Mouse (Mus musculus) 3T3-L1 (cell line): ENCODE measurements around the gene Snx32.

Source experiments
- DNase-seq: peaks from one replicate; pipeline ENCODE4 v3.0.0-alpha.2; 2015; ENCODE audit warnings: low read depth, low spot score

Snx32 gene

GRCm38 (mm10) chr19:5457746-5458442 is 52.4 kb downstream of the Snx32 start, which contains the start of gene Ccdc85b:
Gene Ccdc85b (minus strand): TSS chr19:5457894.
- DNase-seq, result no peak

DNA sequence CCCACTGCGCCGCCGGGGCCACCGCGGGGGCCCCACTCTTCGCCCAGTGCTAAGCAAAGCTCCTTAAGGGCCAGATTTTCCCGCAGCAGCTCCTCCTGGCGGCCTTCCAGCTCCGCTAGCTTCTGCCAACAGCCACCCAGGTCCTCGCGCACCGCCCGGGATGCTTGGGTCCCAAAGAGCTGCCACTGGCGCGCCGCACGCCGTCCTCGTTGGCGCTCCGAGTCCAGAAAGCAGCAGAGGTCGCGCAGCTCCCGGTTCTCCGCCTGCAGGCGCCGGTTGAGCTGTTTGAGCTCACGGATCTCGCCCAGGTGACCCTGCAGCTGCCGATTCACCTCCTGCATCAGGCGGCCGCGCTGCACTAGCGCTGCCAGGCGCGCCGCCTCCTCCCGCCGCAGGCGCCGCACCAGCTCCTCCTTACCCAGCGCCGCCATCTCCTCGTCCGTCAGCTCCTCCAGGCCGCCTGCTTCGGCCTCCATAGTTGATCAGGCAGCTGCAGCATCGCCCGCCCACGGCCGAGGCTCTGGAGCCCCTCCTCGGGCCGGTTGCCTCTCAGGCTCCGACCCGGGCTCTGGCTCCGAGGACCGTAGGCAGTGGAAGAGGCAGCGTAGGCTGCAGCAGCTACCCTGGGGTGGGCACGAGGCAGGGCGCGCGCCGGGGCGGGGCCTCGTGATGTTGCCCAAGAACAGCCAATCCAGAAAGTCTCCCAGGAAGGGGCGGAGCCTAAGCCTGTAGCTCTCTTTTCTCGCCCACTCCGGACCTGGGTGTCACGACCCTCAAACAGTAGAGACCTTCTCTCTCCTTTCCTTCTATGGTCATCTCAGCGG is 53.2 kb downstream of the Snx32 start:
- peak; percentile 97 for DNase-seq

DNA sequence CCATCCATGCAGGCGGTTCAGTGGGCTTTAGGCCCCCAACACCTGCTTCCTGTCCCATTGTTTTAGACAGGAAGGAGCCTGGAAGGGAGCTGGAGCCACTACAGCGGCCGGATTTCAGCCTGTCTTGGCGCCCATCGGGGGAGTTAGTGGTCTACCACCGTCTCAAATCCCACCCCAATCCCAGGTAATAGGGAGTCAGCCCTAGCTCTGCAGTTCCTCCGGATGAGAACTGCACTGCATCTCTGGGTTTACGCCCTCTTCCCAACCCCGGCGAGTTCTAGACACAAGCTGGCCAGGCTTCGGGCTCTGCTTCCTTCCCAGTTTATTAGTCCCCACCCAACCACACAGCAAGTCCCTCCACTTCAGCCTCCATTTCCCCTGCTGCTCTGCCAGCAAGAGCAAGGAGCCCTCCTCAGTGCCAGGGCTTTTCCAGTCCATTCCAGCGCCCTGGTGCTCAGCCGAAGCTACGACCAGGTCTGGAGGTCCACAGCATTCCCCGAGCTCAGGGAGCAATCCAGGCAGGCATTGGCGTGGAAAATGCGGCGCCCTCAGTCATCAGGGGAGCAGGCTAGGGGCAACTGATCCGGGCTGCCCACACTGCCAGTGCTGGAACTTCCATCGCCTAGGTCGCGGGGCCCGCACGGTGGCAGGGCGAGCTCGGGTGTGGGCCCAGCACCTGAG is 54.0 kb downstream of the Snx32 start:
- peak; percentile 56 for DNase-seq

DNA sequence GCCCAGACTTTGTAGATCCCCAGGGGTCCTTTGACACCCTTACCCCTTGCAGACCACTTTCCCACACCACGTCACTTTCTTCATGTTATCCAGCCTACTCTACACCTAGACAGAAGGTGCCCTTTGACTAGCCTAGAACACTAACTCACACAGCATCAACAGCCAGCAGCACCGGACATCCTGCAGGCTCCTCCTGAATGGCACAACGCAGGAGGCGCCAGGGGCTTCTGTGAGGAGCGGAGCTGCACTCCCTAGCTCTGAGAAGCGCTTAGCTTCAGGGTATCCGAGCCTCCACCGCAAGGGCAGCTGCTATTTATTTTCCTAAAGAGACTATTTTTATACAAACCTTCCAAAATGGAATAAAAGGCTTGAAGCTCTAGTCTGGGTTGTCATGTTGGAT is 54.8 kb downstream of the Snx32 start:
- DNase-seq, result no peak

DNA sequence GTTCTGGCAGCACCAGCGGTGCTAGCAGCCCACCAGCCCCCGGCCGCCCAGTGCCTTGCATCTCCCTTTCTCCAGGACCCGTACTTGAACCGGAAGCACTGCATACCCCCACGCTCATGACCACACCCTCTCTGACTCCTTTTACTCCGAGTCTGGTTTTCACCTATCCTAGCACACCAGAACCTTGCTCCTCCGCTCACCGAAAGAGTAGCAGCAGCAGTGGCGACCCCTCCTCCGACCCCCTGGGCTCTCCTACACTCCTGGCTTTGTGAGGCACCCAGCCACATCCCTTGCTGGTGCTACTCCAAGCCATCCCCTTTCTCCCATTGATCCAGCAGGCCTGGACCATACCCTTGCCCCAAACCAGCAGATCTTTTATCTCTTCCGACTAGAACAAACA is 55.3 kb downstream of the Snx32 start:
- no peak for DNase-seq

GRCm38 (mm10) chr19:5451766-5452165 is 58.6 kb downstream of the Snx32 start:
- peak; percentile 86 for DNase-seq

DNA sequence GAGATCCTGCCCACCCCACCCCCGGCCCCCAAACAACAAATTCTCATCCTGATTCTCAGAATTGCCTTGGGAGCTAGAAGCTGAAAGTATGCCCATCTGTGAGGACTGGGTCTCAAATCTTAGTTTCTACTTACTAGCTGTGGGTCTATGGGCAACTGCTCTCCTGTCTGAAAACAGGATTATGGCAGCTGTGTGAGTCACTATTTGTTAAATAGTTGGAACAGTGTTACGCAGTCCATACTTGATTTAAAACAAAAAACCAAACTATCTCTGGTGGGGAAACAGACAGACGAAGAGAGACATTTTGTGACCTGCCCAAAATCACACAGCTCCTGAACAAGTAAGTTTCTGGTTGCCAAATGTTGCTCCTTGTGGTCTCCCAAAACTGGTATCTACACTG is 60.7 kb downstream of the Snx32 start:
- DNase-seq, result peak; percentile 65

GRCm38 (mm10) chr19:5448354-5449150 is 61.8 kb downstream of the Snx32 start:
- peak; percentile 80 for DNase-seq

DNA sequence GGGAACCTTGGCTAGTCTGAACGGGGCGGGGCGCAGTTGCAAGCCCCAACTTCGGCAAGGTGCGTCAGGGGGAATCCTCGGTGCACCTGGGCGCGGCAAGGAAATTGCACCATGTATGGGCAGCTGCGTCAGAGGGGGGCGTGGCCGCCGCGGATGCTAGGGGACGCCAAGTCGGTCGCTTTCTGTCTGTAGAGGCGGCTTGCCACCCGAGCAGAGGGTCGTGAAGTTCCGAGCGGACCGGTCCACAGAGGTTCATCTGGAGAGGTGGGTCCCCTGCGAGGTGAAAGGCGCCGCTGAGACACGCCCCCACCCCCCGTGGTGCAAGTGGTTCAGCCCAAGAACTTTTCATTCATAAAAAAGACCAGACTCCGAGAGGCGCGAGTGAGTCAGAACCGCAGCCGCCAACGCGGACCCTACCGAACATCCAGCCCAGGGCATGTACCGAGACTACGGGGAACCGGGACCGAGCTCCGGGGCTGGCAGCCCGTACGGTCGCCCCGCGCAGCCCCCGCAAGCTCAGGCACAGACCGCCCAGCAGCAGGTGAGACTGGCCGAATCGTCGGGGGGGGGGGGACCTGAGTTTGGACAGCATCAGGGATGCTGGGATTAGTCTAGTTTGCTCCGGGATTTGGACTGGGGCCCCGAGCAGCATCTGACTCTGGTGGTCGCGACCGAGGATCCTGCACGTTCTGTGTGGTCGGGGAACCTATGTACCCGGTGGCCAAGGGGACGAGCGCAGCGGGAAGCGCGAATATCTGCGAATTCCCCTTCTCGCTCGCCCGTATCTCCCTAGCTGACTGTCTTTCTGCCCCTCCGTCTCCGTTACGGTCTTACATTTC is 62.6 kb downstream of the Snx32 start, which contains the start of gene Fosl1:
Gene Fosl1, plus strand, starts transcription at position 33 of the 839 bp plus-strand sequence.
- DNase-seq, result peak; percentile 85

GRCm38 (mm10) chr19:5445747-5446146 is 64.6 kb downstream of the Snx32 start:
- DNase-seq, result no peak

GRCm38 (mm10) chr19:5444954-5445353 is 65.4 kb downstream of the Snx32 start:
- peak; percentile 98 for DNase-seq

DNA sequence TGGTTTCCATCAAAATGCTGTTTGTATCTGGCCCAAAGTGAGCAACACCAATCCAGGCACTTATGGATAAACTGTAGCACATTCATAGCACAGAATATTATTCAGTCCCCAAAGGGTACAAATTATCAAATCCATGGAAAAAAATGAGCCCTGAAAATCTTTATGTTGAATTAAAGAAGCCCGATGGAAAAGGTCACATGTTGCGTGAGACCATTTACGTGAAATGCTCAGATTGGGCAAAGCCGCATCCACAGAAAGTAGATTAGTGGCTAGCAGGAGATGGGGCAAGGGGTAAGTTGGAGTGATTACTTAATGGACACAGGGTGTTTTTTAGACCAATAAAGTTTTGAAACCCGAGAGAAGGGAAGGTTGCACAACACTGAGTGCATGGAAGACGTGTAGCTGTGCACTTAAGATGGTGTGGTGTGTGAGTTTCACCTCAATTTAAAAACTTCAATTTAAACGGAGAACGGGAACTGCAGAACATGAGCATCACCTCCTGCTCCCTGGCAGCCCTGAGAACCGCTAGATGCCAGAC is 65.9 kb downstream of the Snx32 start:
- DNase-seq, result peak; percentile 84
